Mouse (Mus musculus): ENCODE results near the gene Ccm2. TPM values are rescaled to one million over a fixed set of nuclear protein-coding genes. Genes with fewer than 3 reads are reported as not detected.

Ccm2 gene
- polyA plus RNA-seq, 1 experiment: 64.7 TPM

DNA sequence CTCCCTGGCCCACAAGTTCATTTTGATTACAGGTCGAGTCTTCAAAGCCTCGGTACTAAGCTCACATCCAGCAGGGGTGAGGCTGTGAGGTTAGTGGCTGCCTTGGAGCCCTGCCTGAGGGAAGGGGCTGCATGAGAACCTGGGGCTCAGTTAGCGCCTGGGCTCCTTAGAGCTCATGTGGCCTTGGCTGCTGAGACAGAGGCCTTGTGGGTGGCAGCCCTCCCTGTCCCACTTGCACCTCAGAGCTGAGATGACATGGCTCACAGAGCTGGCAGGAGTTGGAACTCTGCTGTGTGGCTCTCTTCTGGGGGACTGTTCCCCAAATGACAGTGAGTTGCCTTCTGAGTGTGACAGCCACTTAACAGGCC is 22.7 kb downstream of the Ccm2 start:
- DNase-seq (ENCODE audit: low read depth, low spot score): no peak
- 45% methylated on average over 3 of the region's 3 CpGs for WGBS

DNA sequence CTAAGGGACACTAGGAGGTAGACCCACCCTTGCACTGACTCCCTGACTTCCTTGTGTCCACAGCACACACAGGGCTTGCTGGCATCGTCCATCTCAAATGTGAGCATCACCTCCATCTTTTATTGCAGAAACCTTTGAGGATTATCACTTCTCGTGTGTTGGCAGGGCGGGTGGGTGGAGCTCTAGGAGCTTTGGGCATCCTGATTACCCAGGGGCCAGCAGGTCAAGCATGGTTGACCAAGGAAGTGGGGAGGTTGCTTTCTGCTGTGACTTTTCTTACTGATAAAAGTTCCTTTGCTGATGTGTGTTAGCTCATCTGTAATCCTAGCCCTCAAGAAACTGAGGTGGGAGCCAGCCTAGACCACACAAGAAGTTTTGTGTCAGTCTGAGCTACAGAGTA is 29.5 kb downstream of the Ccm2 start:
- WGBS: 87% methylated on average over 3 of the region's 3 CpGs
- DNase-seq (ENCODE audit: low read depth, low spot score): no peak

DNA sequence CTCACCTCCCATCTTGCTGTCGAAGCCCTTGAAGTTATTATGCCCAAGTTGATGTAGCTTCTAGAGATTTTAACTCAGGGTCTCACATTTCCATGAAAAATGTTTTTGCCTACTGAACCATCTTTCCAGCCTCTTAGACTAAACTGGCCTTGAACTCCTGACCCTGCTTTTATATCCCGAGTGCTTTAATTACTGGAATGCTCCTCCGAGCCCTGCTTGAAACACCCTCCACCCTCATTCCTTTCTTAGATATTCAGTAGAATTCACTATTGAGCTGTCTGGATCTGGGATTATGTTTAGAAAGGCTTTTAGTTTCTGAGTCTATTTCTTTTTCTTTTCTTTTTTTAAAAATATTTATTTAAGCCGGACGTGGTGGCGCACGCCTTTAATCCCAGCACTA is 32.7 kb downstream of the Ccm2 start:
- 85% methylated on average over 7 of the region's 7 CpGs for WGBS
- no peak for DNase-seq (ENCODE audit: low read depth, low spot score)

DNA sequence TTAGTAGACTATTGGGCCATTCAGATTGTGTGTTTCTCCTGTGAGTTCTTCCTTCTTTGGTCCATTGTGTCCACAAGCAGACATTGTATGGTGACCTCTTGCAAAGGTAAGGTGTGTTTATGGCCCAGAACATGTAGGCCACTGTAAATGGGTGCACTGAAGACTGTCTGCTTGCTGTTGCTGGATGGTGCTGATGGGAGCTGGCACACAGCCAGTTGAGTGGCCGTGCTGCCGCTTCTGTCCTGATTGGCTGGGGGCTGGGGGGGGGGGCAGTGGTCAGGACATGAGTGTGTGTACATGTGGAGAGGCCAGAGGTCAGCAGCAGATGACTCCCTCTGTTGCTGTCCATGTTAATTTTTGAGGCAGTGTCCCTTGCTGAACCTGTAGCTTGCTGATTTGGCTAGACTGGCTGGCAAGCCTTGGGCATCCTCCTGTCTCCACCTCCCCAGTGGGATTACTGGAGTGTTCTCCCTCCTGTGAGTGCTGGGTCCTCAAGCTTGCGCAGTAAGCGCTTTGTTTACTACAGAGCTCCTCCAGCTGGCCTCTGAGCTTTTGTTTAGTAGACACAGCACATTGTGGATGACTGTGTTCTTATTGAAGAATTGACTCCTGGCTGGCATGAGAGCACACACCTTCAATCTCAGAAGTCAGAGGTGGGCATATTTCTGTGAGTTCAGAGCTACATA is 33.5 kb downstream of the Ccm2 start:
- no peak for DNase-seq (ENCODE audit: low read depth, low spot score)
- WGBS: 61% methylated on average over 4 of the region's 4 CpGs

DNA sequence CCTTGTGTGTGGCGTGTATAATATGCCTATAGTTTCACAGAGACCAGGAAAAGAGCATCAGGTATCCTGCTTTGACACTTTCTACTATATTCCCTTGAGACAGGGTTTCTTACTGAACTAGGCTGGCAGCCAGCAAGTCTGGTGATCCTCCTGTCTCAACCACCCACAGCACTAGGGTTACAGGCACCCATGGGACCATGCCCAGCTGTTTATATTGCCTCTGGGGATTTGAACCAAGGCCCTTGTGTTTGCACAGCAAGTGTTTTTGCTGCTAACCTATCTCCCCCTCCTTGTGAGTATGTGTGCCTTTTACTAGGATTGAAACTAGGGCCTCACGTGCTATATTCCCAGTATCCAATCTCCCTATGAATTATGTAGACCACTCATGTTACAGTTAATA is 34.9 kb downstream of the Ccm2 start:
- no peak for DNase-seq (ENCODE audit: low read depth, low spot score)
- WGBS: 84% methylated on average over 2 of the region's 2 CpGs

DNA sequence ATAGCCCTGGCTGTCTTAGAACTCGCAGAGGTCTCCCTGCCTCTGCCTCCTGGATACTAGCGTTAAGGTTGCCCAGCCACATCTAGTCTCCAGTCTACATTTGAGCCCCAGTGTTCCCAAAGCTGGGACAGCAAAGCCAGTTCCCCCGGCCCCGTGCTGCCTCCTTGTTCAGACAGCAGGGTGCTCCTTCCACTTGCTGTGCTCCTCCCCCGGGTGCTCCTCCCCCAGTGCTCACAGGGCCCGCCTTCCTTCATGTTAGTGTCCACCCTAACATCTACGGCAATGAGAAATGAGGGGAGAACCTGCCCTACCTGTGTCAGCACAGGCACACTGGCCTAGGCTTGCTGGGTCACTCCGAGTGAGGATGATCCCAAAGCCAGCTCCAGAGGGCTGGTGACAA is 39.1 kb downstream of the Ccm2 start:
- no peak for DNase-seq (ENCODE audit: low read depth, low spot score)
- 86% methylated on average over 8 of the region's 8 CpGs for WGBS

DNA sequence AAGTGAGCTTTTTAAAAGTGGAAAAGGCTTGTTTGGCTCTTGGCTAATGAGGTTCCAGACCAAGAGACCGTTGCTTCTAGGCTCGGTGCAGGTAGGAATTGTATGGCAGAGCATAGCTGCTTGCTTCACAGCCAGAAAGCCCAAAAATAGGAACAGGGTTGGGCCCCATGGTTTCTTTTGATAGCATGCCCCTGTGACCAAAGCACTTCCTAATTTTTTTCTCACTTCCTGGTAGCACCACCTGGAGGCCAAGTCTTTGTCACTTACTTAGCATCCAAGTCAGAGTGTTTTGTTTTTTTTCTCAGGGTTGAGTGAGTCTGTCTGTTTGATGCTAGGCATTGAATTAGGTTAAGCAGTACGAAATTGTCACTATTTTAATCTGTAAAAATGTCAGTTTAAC is 40.0 kb downstream of the Ccm2 start:
- WGBS: 62% methylated on average over 3 of the region's 3 CpGs

DNA sequence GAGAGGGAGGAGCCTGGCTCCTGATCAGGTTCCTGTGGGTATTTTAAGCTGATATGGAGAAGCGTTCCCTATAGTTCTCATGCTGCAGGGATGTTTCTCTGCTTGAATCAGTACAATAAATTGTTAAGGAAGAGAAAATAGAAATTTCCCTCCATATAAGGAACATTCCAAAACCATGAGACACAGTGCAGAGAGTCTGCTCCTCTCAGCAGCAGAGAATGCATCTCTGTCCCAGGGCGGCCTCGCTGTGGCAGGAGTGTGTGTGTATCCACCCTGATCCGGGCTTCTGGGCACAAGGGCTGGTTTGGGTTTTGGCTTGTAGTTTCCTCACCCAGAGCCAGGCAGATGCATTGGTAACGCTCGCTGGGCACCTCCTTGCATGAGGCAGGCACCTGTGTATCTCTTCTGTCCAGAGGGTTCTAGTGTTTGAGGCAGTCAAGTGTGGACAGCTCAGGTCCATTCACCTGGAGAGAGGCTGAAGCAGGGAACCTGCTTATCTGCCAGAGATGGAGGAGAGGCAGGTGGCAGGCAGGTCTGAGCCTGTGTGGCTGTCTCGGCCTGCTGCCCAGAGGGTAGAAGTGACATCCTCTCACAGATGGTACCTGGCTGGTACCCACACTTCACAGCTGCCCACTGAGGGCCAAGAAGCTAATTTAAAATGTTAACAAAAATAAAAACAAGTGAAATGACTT is 40.7 kb downstream of the Ccm2 start:
- DNase-seq (ENCODE audit: low read depth, low spot score): no peak
- whole genome bisulfite sequencing: 77% methylated on average over 7 of the region's 7 CpGs

More for the DNA sequence above, 40.0 kb downstream of the Ccm2 start:
- no peak for DNase-seq (ENCODE audit: low read depth, low spot score)

DNA sequence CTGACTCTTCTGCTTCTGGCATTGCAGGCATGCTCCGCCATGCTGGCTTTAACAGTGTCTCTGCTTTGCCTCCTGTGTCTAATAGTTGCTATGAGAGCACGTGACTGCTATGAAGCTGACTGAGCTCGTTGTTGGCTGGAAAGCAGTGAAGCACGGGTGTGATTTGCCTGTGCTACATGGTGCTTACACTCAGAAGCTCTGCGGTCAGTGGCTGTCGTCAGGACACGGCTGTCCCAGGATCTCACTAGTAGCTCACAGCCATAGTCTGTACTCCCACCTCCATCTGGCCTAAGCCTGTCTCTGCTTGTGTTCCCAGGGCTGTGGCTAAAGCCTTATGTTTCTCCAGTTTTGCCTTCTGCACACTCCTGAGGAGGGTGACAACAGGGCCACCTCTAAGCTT is 41.6 kb downstream of the Ccm2 start:
- 85% methylated on average over 7 of the region's 7 CpGs for WGBS
- no peak for DNase-seq (ENCODE audit: low read depth, low spot score)

DNA sequence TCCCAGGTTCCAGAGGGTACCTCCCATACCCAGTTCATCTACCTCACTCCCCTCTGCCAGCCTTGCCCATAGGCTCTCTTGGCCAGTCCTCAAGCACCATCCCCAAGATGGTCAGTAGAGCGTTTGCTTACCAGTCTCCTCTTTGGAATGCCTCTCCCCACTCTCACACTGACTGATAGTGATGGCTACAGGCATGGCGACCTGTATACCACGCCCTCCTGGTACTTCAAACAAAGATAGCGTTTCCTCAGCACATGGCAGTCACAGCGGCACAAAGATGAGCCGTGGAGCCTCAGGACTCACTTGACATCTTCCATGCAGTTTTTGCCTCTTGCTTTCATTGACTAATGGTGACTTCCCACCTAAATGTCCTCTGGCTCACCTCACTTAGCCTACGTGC is 43.2 kb downstream of the Ccm2 start:
- WGBS: 76% methylated on average over 7 of the region's 7 CpGs
- DNase-seq (ENCODE audit: low read depth, low spot score): no peak

DNA sequence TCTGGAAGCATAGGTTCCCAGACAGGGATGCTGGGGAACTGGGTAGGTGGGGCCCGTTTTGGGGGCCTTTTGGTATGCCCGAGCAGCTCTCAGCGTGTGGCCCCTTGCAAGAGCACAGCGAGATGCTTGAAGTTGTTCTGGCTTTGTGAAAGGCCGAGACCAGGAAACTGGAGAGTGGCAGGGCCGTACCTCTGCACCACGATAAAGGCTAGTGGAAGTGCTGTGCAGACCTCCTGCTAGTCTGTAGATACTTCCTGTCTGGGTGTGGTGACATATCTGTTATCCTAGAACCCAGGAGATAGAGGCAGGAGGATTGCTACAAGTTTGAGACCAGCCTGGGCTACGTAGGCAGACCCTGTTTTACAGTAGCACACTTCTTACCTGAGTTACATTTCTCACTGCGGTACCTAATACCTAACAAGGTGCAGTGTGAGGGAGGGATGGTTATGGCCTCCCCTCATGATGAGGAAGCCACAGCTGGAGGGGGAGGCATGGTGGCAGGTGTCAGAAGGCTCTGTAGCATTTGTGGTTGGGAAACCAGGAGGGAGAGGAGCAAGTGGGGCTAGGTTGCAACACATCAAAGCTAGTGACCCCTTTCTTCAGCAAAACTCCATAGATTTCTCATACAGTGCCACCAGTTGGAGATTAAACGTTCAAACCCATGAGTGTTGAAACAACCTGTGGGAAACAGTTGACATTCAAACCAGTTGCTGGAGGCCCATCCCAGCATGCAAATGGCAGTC is 44.4 kb downstream of the Ccm2 start:
- DNase-seq (ENCODE audit: low read depth, low spot score): no peak
- 93% methylated on average over 10 of the region's 10 CpGs for WGBS

DNA sequence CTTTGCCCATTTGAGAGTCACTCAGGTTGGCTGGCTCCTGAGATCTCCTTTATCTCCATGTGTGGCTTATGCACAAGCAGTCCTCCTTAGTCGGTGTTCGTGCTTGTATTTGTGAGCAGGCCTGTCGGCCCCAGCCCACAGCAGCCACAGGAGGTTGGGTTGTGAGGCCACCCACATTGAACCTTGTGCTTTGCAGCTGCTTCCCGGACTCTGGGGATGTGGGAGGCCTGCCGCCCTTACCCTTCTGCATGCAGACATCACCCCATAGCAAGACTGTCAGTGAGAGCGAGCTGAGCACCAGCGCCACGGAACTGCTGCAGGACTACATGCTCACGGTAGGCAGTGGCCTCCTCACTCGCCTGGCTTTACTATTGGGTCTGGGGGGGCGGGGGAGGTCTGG is 46.7 kb downstream of the Ccm2 start:
- WGBS: 78% methylated on average over 11 of the region's 11 CpGs
- no peak for DNase-seq (ENCODE audit: low read depth, low spot score)

DNA sequence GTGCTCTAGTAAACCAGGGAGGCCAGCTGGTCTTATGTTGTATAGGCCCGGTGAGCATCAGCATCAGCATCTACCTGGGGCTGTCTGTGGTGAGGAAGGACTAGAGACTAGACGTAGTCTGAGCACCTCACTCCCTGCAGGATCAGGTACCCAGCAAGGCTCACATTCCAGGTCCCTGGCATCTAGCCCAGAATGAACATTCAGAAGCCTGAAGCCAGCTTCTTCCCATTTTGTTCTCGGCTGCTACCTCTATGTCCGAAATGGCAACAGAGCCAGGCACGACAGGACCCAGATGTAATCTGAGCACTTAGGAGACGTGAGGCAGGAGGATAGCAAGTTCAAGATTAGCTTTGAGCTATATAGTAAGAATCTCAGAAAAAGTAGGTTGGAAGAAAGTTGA is 48.2 kb downstream of the Ccm2 start:
- 82% methylated on average over 6 of the region's 6 CpGs for WGBS
- DNase-seq (ENCODE audit: low read depth, low spot score): no peak

DNA sequence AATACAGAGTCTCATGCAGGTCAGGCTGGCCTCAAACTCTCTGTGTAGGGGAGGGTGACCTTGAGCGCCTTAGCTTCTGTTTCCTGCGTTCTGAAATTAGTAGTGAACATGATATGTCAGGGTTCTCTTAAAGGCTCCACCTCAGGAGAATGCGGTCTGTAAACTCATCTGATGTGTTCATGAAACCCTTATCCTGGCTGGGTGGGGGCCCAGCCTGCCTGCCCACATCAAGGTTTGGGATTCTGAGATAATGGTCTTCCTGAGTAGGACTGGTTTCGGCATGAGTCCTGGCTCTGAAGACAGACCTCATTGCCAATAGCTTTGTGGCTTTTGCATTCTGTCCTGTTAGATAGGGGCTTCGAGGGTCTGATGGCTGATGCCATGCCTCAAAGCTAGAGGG is 48.7 kb downstream of the Ccm2 start:
- 88% methylated on average over 5 of the region's 5 CpGs for WGBS
- DNase-seq (ENCODE audit: low read depth, low spot score): no peak

DNA sequence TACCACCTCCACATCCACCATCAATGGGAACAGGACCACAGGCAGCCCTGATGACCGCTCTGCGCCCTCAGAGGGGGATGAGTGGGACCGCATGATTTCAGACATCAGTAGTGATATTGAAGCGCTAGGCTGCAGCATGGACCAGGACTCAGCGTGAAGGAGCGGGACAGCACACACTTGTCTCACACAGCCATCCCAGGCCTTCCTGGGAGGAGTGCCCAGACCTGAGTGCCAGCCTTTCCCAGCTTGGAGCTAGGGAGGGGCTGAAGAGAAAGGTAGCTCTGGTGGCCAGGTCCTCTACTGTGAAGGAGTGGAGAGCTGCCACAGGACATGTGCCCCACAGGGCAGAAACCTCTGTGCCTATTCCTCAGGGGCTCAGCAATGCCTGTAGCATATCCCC is 49.5 kb downstream of the Ccm2 start:
- no peak for DNase-seq (ENCODE audit: low read depth, low spot score)
- WGBS: 92% methylated on average over 6 of the region's 6 CpGs

DNA sequence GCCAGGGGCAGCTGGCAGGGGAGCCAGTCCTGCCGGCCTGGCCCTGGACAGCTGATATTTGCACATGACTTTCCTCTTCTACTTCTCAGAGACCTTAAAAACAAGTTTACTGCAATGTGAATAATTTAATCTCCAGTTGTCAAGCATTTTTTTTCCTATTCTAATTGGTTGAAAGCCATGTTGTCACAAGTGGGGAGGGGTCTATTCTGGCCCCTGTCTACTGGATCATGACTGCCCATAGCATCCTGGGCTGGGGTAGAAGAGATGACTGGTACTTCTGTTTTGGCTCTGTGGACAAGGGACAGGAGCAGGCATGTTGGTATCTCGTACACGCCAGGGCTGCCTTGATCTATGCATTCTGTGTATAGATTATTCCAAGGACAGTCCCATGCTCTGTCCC is 49.9 kb downstream of the Ccm2 start:
- WGBS: 75% methylated on average over 3 of the region's 3 CpGs
- DNase-seq (ENCODE audit: low read depth, low spot score): no peak

DNA sequence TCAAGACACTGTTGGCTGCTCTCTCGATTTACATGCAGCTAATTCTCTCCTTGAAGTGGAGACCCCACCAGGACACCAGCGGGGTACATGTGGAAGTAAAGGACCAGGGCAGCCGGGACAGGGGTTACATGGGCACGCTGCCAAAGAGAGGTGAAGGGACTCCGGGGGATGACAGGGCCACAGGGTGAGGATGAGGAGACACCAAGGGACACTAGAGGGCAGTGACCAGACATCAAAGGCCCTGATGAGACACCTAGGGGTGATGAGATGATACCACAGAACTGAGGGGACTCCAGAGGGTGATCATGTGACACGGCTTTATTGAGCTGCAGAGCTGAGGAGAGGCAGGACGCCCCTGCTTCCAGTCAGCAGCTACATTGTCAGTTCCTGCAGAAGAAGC is 50.8 kb downstream of the Ccm2 start:
- no peak for DNase-seq (ENCODE audit: low read depth, low spot score)
- WGBS: 68% methylated on average over 7 of the region's 7 CpGs

DNA sequence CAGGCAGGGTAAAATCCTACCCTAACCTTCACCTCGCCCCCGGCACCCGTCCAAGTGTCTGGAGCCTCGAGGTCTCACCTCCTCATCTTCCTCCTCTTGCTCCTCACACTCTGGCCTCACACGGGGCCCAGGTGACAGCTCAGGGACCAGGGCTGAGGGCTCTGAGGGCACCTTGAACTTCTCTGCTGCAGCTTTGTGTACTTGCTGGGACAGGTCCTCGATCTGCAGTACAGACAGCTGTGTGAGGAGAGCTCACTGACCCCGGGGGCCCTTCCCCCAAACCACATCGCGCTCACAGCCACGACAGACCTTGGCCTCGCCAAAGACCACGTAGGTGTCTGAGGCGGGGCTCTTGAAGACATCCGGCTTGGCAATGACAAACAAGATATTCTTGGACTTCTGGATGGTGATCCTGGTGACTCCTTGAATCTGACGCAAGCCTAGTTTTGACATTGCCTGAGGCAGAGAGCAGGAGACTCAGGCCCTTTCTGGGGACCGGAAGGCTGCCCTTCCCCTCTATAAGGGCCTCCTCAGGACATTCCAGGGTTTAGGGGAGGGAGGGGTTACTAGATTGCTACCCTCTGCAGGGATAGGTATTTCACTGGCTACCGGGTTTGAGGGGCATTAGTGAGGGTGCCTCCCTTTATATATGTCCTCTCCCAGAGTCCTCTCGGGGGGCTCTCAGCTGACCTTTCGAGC is 51.7 kb downstream of the Ccm2 start:
- 61% methylated on average over 19 of the region's 19 CpGs for WGBS
- DNase-seq (ENCODE audit: low read depth, low spot score): no peak

DNA sequence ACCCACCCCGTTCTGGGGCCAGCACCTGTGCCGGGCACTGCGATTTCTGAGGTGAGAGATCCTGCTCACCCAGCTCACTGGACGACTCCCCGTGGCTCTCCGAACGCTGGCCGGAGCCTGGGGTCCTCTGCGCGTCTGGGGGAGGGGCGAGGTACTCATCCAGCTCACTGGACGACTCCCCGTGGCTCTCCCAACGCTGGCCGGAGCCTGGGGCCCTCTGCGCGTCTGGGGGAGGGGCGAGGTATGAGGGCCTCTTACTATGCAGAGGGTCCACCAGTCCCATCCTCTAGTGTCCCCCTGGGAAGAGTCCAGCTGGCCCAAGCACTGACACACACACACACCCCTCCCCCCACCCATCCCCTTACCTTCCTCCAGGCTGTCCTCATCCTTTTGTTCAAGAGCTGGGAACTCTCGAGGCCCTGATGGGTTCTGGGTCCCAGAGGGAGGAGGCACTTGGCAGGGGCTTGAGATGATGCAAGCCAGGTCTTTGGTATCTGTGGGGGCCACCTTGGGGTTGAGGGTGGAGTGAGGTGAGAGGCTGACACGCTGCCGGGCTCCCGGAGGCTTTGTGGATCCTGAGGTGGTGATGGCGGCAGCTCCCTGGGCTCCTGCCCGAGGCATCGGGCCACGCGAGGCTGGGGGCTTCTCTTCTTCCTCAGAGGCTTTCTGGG is 52.5 kb downstream of the Ccm2 start:
- no peak for DNase-seq (ENCODE audit: low read depth, low spot score)
- 57% methylated on average over 27 of the region's 27 CpGs for WGBS

DNA sequence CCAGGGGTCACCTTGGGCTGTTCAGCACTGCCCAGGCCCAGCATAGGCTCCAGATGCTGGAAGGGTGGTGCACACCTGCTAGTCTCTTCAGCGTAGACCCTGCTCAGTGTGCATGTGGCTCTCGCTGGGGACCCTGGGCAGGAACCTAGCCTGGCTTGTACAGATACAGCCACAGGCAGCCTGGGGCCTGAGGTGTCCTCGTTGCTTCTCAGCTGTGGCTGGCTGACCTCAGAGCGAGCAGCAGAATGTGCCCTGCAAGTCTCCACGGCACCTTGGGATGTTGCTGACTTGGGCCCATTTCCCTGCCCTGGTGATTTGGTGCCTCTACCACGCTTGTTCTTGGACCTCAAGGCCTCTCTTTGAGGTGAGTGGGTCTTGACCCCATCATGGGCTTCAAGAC is 53.1 kb downstream of the Ccm2 start:
- WGBS: 83% methylated on average over 6 of the region's 6 CpGs
- DNase-seq (ENCODE audit: low read depth, low spot score): no peak
